Mouse (Mus musculus) CH12.LX (cell line): ENCODE results near the gene Gm11568. TPM values are rescaled to one million over a fixed set of nuclear protein-coding genes. Genes with fewer than 3 reads are reported as not detected.

Experiments used
- DNase-seq: peaks from one replicate; pipeline ENCODE4 v3.0.0-alpha.2; 2013; ENCODE audit errors: extremely low read depth
- H3K27ac ChIP-seq: 2 replicates; pipeline ENCODE4 v1.5.1; 2012; ENCODE audit warnings: low read depth, mild to moderate bottlenecking, control low read depth, moderate library complexity; ENCODE audit not compliant: insufficient read depth
- H3K27me3 ChIP-seq: replicated peaks from 2 replicates; pipeline ENCODE3; 2012; ENCODE audit warnings: inconsistent platforms
- H3K36me3 ChIP-seq, 2 experiments: replicated peaks in 1 of 2; 2 replicates each; pipeline versions ENCODE3 to v1.6.1; 2012; ENCODE audit warnings: inconsistent platforms in 1 of 2, low read length in 1 of 2, mild to moderate bottlenecking in 1 of 2, mixed read lengths in 1 of 2, moderate library complexity in 1 of 2; ENCODE audit not compliant: control insufficient read depth in 1 of 2, insufficient read depth in 1 of 2
- H3K4me1 ChIP-seq, 2 experiments: 2 replicates each; pipeline ENCODE4 v1.6.1; 2012; ENCODE audit warnings: inconsistent platforms in 1 of 2, moderate library complexity in 1 of 2; ENCODE audit not compliant: insufficient read depth in 2 of 2, control insufficient read depth in 1 of 2
- H3K4me2 ChIP-seq: 2 replicates; pipeline ENCODE4 v1.6.1; 2012; ENCODE audit warnings: low read depth, mild to moderate bottlenecking, control low read depth; ENCODE audit not compliant: poor library complexity, insufficient read depth, severe bottlenecking
- H3K4me3 ChIP-seq, 3 experiments: fragments of 150-350 bp in 1 of 3; sonication (generic) in 1 of 3; replicated peaks in 1 of 3; 2 replicates each; pipeline versions ENCODE3 to v1.5.1; 2011 to 2012; ENCODE audit warnings: low read depth in 2 of 3, low read length in 2 of 3, mild to moderate bottlenecking in 2 of 3, moderate library complexity in 2 of 3, control low read depth in 1 of 3, improper control_type of control experiment in 1 of 3, inconsistent platforms in 1 of 3, mixed read lengths in 1 of 3; ENCODE audit not compliant: poor library complexity in 1 of 3
- H3K79me2 ChIP-seq: replicated peaks from 2 replicates; pipeline ENCODE4 v1.6.1; 2012; ENCODE audit warnings: mild to moderate bottlenecking, moderate library complexity; ENCODE audit not compliant: control insufficient read depth, poor library complexity, insufficient read depth, severe bottlenecking; ENCODE audit errors: extremely low read depth
- H3K9ac ChIP-seq: 2 replicates; pipeline ENCODE4 v1.6.1; 2012; ENCODE audit warnings: low read depth, mild to moderate bottlenecking, control low read depth, moderate library complexity; ENCODE audit not compliant: insufficient read depth
- H3K9me3 ChIP-seq: replicated peaks from 2 replicates; pipeline ENCODE3; 2012; ENCODE audit warnings: low read length, inconsistent platforms, mixed read lengths
- BHLHE40 ChIP-seq: IDR thresholded peaks from 2 replicates; pipeline ENCODE4 v1.6.1; 2011; ENCODE audit warnings: mild to moderate bottlenecking, low read depth, low read length, improper control_type of control experiment
- CHD2 ChIP-seq: IDR thresholded peaks from 2 replicates; pipeline ENCODE4 v1.6.1; 2011; ENCODE audit warnings: low read length, improper control_type of control experiment
- CTCF ChIP-seq, 2 experiments: IDR thresholded peaks in 1 of 2; conservative IDR thresholded peaks in 1 of 2; 2 replicates each; pipeline ENCODE4 v1.5.1; 2011 to 2012; ENCODE audit warnings: low read depth in 2 of 2, low read length in 2 of 2, improper control_type of control experiment in 1 of 2, inconsistent platforms in 1 of 2, mild to moderate bottlenecking in 1 of 2, moderate library complexity in 1 of 2
- E2F4 ChIP-seq: IDR thresholded peaks from 2 replicates; pipeline ENCODE4 v1.6.1; 2011; ENCODE audit warnings: low read depth, low read length, improper control_type of control experiment; ENCODE audit not compliant: insufficient replicate concordance
- ELF1 ChIP-seq: IDR thresholded peaks from 2 replicates; pipeline ENCODE4 v1.6.1; 2014; ENCODE audit warnings: low read depth, mild to moderate bottlenecking, inconsistent platforms, low read length, improper control_type of control experiment
- GABPA ChIP-seq: IDR thresholded peaks from 2 replicates; pipeline ENCODE4 v1.6.1; 2012; ENCODE audit warnings: low read depth, low read length, improper control_type of control experiment, inconsistent platforms; ENCODE audit not compliant: insufficient replicate concordance
- HCFC1 ChIP-seq: IDR thresholded peaks from 2 replicates; pipeline ENCODE4 v1.6.1; 2012; ENCODE audit warnings: low read depth, mild to moderate bottlenecking, inconsistent platforms, low read length, improper control_type of control experiment
- JUN ChIP-seq: IDR thresholded peaks from 2 replicates; pipeline ENCODE4 v1.6.1; 2011; ENCODE audit warnings: low read depth, mild to moderate bottlenecking, low read length, improper control_type of control experiment, moderate library complexity; ENCODE audit not compliant: insufficient read depth
- KAT2A ChIP-seq: IDR thresholded peaks from 2 replicates; pipeline ENCODE4 v1.6.1; 2012; ENCODE audit warnings: low read length, improper control_type of control experiment, inconsistent platforms; ENCODE audit not compliant: insufficient replicate concordance
- MAFK ChIP-seq: IDR thresholded peaks from 2 replicates; pipeline ENCODE4 v1.6.1; 2011; ENCODE audit warnings: low read length, improper control_type of control experiment; ENCODE audit not compliant: insufficient replicate concordance
- MAZ ChIP-seq: IDR thresholded peaks from 2 replicates; pipeline ENCODE4 v1.6.1; 2012; ENCODE audit warnings: low read depth, mild to moderate bottlenecking, inconsistent platforms, low read length, improper control_type of control experiment, moderate library complexity
- MEF2A ChIP-seq: IDR thresholded peaks from 2 replicates; pipeline ENCODE4 v1.6.1; 2014; ENCODE audit warnings: low read depth, mild to moderate bottlenecking, inconsistent platforms, low read length, improper control_type of control experiment, borderline replicate concordance
- MXI1 ChIP-seq: IDR thresholded peaks from 2 replicates; pipeline ENCODE4 v1.6.1; 2011; ENCODE audit warnings: mild to moderate bottlenecking, low read depth, low read length, improper control_type of control experiment
- MYC ChIP-seq: IDR thresholded peaks from 2 replicates; pipeline ENCODE4 v1.6.1; 2011; ENCODE audit warnings: low read depth, mild to moderate bottlenecking, improper control_type of control experiment, low read length
- NRF1 ChIP-seq: IDR thresholded peaks from 2 replicates; pipeline ENCODE4 v1.6.1; 2014; ENCODE audit warnings: low read depth, mild to moderate bottlenecking, inconsistent platforms, low read length, improper control_type of control experiment, moderate library complexity
- POLR2A ChIP-seq: IDR thresholded peaks from 2 replicates; pipeline ENCODE4 v1.6.1; 2011; ENCODE audit warnings: low read depth, mild to moderate bottlenecking, improper control_type of control experiment, low read length
- POLR2AphosphoS2 ChIP-seq: IDR thresholded peaks from 2 replicates; pipeline ENCODE4 v1.6.1; 2011; ENCODE audit warnings: low read depth, low read length, improper control_type of control experiment
- SIN3A ChIP-seq: IDR thresholded peaks from 2 replicates; pipeline ENCODE4 v1.6.1; 2012; ENCODE audit warnings: low read length, improper control_type of control experiment, inconsistent platforms
- UBTF ChIP-seq: IDR thresholded peaks from 2 replicates; pipeline ENCODE4 v1.6.1; 2012; ENCODE audit warnings: low read depth, mild to moderate bottlenecking, inconsistent platforms, low read length, improper control_type of control experiment, moderate library complexity
- USF2 ChIP-seq: conservative IDR thresholded peaks from 2 replicates; pipeline ENCODE4 v1.6.1; 2011; ENCODE audit warnings: low read depth, low read length, improper control_type of control experiment
- ZC3H11A ChIP-seq: IDR thresholded peaks from 2 replicates; pipeline ENCODE4 v1.6.1; 2012; ENCODE audit warnings: low read depth, mild to moderate bottlenecking, inconsistent platforms, low read length, improper control_type of control experiment
- ZMIZ1 ChIP-seq: IDR thresholded peaks from 2 replicates; pipeline ENCODE4 v1.6.1; 2012; ENCODE audit warnings: low read depth, mild to moderate bottlenecking, inconsistent platforms, low read length, improper control_type of control experiment
- ZNF384 ChIP-seq: IDR thresholded peaks from 2 replicates; pipeline ENCODE4 v1.6.1; 2012; ENCODE audit warnings: low read depth, low read length, improper control_type of control experiment, inconsistent platforms
- dilution Hi-C: fragments of 300-500 bp; cut with MboI; formaldehyde crosslinking; loops from 2 replicates; pipeline ENCODE4 v1.14.3; 2020; ENCODE audit warnings: low sequenced_read_pairs; ENCODE audit not compliant: extremely low pct_unique_long_range_greater_than_20kb, extremely low pct_ligation_motif_present
- in situ Hi-C: fragments of 300-500 bp; cut with MboI; formaldehyde crosslinking; loops from 3 replicates; pipeline ENCODE4 v1.14.3; 2019; ENCODE audit warnings: low sequenced_read_pairs, low pct_ligation_motif_present, low pct_unique_long_range_greater_than_20kb, mixed read lengths
- polyA plus RNA-seq: library from polyadenylated mRNA; unstranded; fragments of >175 nt; gene quantifications from 2 replicates; pipeline ENCODE4 v1.2.1, GENCODE M21; 2012; ENCODE audit warnings: low read depth; ENCODE audit not compliant: insufficient read length
- total RNA-seq, 2 experiments: library from RNA; depleted of rRNA; stranded (reverse); fragments of 300-350 nt in 1 of 2; fragments of >200 nt in 1 of 2; gene quantifications; 2 replicates each; pipeline ENCODE4 v1.2.3; 2012 to 2014

Gene Gm11568
- total and polyA plus RNA-seq, 3 experiments: not detected

- no peaks in the 10 kb centered on the region for H3K4me1 ChIP-seq
- H3K36me3 ChIP-seq: no peaks in the 10 kb centered on the region
- H3K27ac ChIP-seq: no peak within 1 kb of the TSS
- dilution Hi-C loops: no loop called here
- no peak within 1 kb of the TSS for H3K4me3 ChIP-seq
- no peak within 1 kb of the TSS for H3K4me2 ChIP-seq
- DNase-seq: no peak
- H3K27me3 ChIP-seq: peaks cover 39% of the 10 kb centered on the region
- TF ChIP-seq JUN (no peak), USF2 (no peak), MAZ (no peak), MAFK (no peak), MYC (no peak), E2F4 (no peak), UBTF (no peak), SIN3A (no peak), CTCF (conservative IDR thresholded peaks at IDR 0.05 in 1 of 2, IDR thresholded peaks at IDR 0.05 in 1 of 2; ENCODE audit: low read depth in 2 of 2, low read length in 2 of 2) (no peak), POLR2AphosphoS2 (no peak), HCFC1 (no peak), CHD2 (no peak)
- H3K9me3 ChIP-seq: peaks cover 9% of the 10 kb centered on the region
- H3K79me2 ChIP-seq: no peaks in the 10 kb centered on the region
- in situ Hi-C loops: no loop called here
- no peak within 1 kb of the TSS for H3K9ac ChIP-seq
Measured at GRCm38 (mm10) chr11:99837966-99838365, 19.8 kb upstream of the Gm11568 start, which contains the start of gene 2300003K06Rik. TSS of gene 2300003K06Rik (minus strand) at chr11:99838066.

GRCm38 (mm10) chr11:99842185-99842584, 15.5 kb upstream of the Gm11568 start:
- no peak overlapping the region for H3K4me3 ChIP-seq
- H3K9ac ChIP-seq: no peak overlapping the region
- no peaks in the 10 kb centered on the region for H3K79me2 ChIP-seq
- H3K9me3 ChIP-seq: peaks cover 6% of the 10 kb centered on the region
- TF ChIP-seq ELF1 (no peak), NRF1 (no peak), POLR2A (no peak), BHLHE40 (no peak), GABPA (no peak), KAT2A (no peak), ZMIZ1 (no peak), ZNF384 (no peak), UBTF (no peak), ZC3H11A (no peak), MAZ (no peak), MXI1 (no peak), E2F4 (no peak), MEF2A (no peak), HCFC1 (no peak)
- no peak overlapping the region for H3K4me2 ChIP-seq
- peaks cover 63% of the 10 kb centered on the region for H3K27me3 ChIP-seq
- H3K27ac ChIP-seq: no peak overlapping the region
- H3K4me1 ChIP-seq: no peaks in the 10 kb centered on the region
- DNase-seq: no peak
- dilution Hi-C loops: no loop called here
- no peaks in the 10 kb centered on the region for H3K36me3 ChIP-seq
- in situ Hi-C loops: no loop called here
